ENCODE assay signal across 8 mouse cellular contexts in the genomic region with DNA sequence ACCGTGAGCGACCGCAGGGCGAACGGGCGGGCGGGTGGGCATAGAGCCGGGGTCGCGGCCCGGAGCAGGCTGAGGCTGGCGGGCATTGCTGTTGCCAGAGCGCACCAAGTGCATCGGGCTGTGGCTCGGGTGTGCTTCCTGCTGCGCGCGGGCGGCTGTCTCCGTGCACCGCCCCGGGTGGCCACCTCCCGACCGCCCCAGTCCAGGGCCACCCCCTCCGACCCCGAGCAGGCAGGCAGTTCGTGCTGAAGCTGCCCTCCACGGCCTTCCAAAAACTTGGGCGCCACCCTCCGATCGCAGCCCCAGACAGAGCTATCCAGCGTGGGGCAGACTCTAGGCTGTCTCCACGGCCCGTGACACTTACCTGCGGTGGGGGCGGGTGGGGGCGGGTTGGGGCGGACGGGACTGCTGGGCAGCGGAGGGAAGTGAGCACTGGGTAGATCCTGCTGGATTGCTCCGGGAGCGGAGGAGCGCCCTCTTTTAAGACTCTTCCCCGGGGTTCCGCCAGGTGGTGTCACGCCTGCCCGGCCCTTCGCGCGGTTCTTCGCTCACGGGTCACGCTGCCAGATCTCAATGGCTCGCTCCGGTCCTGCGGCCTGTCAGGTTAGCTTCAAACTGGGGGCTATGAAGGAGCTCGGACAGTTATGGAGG. TPM values are rescaled to one million over a fixed set of nuclear protein-coding genes. Genes with fewer than 3 reads are reported as not detected.
DNase-seq lines count a peak whose midpoint lies in the region; ATAC-seq and TF ChIP-seq lines count a peak whose summit lies in the region.

No protein-coding gene starts in this region.

- H3K27ac ChIP-seq in testis, adult 2 months (ENCODE audit: control insufficient read depth, insufficient read depth, low read depth, low read length): no peak overlapping the region
- H3K27ac ChIP-seq in heart, embryonic 13.5 days (replicated peaks): peak overlapping the region; percentile 62
- no peak overlapping the region for H3K27ac ChIP-seq in kidney, embryonic 15.5 days

- H3K9ac ChIP-seq in heart, embryonic 13.5 days: peak overlapping the region; percentile 83
- H3K9ac ChIP-seq in kidney, embryonic 15.5 days: peak overlapping the region; percentile 41

- TF ChIP-seq POLR2A in testis, adult 2 months (IDR thresholded peaks at IDR 0.05; ENCODE audit: control insufficient read depth, low read depth, low read length): no peak

- peaks cover 2% of the 10 kb centered on the region for H3K4me1 ChIP-seq in testis, adult 2 months (ENCODE audit: control insufficient read depth, insufficient read depth, low read length)
- peaks cover 24% of the 10 kb centered on the region for H3K4me1 ChIP-seq in heart, embryonic 13.5 days
- peaks cover 23% of the 10 kb centered on the region for H3K4me1 ChIP-seq in kidney, embryonic 15.5 days

- H3K27me3 ChIP-seq in testis, adult 2 months (ENCODE audit: control insufficient read depth, insufficient read depth, low read length): no peaks in the 10 kb centered on the region; the same call in none of the 2 replicates
- H3K27me3 ChIP-seq in heart, embryonic 13.5 days (replicated peaks): peaks cover 90% of the 10 kb centered on the region
- peaks cover 86% of the 10 kb centered on the region for H3K27me3 ChIP-seq in kidney, embryonic 15.5 days

- no peak for TF ChIP-seq CTCF in testis, adult 2 months (IDR thresholded peaks at IDR 0.05; ENCODE audit: control insufficient read depth, insufficient read depth, insufficient replicate concordance, low read depth, low read length)

- under 1% methylated on average over 57 of the region's 57 CpGs for WGBS in heart, embryonic 13.5 days
- under 1% methylated on average over 54 of the region's 57 CpGs for WGBS in kidney, embryonic 15.5 days

- no peak for DNase-seq in testis, postnatal 14 days (ENCODE audit: low spot score)
- DNase-seq in lung, postnatal 4 days: peak; percentile 49 to 57
- peak; percentile 56 for DNase-seq in thymus, postnatal 14 days

- peak overlapping the region; percentile 42 for H3K4me3 ChIP-seq in testis, adult 2 months (ENCODE audit: control insufficient read depth, low read depth, low read length)
- peak overlapping the region; percentile 65 for H3K4me3 ChIP-seq in heart, embryonic 13.5 days
- H3K4me3 ChIP-seq in kidney, embryonic 15.5 days (replicated peaks): peak overlapping the region; percentile 56

- peak overlapping the region; percentile 94 for H3K4me2 ChIP-seq in heart, embryonic 13.5 days
- H3K4me2 ChIP-seq in kidney, embryonic 15.5 days: peak overlapping the region; percentile 98

- peak; percentile 67 for ATAC-seq in common myeloid progenitor, adult 5-6 weeks (replicated peaks; ENCODE audit: low read depth, poor library complexity, severe bottlenecking)
- peak; percentile 15; the same call in 1 of the 2 replicates for ATAC-seq in heart, embryonic 13.5 days (ENCODE audit: extremely low read depth, insufficient number of reproducible peaks, low FRiP score, low TSS enrichment)
- ATAC-seq in kidney, embryonic 15.5 days (replicated peaks; ENCODE audit: low FRiP score): peak; percentile 80
- ATAC-seq in monocyte, adult 5-6 weeks (replicated peaks; ENCODE audit: insufficient number of reproducible peaks, low FRiP score, low TSS enrichment, poor library complexity, severe bottlenecking): no peak

- no peaks in the 10 kb centered on the region for H3K36me3 ChIP-seq in testis, adult 2 months (ENCODE audit: control insufficient read depth, insufficient read depth, low read length)
- no peaks in the 10 kb centered on the region for H3K36me3 ChIP-seq in heart, embryonic 13.5 days
- no peaks in the 10 kb centered on the region for H3K36me3 ChIP-seq in kidney, embryonic 15.5 days

- H3K9me3 ChIP-seq in heart, embryonic 13.5 days: peaks cover 8% of the 10 kb centered on the region; the same call in 1 of the 2 replicates
- no peaks in the 10 kb centered on the region for H3K9me3 ChIP-seq in kidney, embryonic 15.5 days (replicated peaks)

RNA-seq across cellular contexts. Expression of gene Ntn1, which starts 0.5 kb away (rescaled TPM):
- 1.6 and 2.4 TPM in 2 replicates for polyA plus RNA-seq in testis, adult 2 months (2012; rRNA removed)
- 0.24 TPM in 1 of 2 replicates, not detected in the other for total RNA-seq in common myeloid progenitor, adult 5-6 weeks (2017)
- polyA plus RNA-seq in heart, embryonic 13.5 days (2015; fragmentation: Nextera tagmentation; extraction: Ambion mirVana): 19.2 and 19.3 TPM in 2 replicates
- 16.5 and 16.9 TPM in 2 replicates for polyA plus RNA-seq in kidney, embryonic 15.5 days (2015; fragmentation: Nextera tagmentation; extraction: Ambion mirVana)
- total RNA-seq in monocyte, adult 5-6 weeks (2017): 0.32 TPM in 1 of 3 replicates, not detected in the others

RNA-seq across cellular contexts. Expression of gene Pik3r5, which starts 31.8 kb away (rescaled TPM):
- 0.69 and 0.77 TPM in 2 replicates for polyA plus RNA-seq in testis, adult 2 months (2012; rRNA removed)
- 3.3 and 3.6 TPM in 2 replicates for total RNA-seq in common myeloid progenitor, adult 5-6 weeks (2017)
- 0.23 and 0.39 TPM in 2 replicates for polyA plus RNA-seq in heart, embryonic 13.5 days (2015; fragmentation: Nextera tagmentation; extraction: Ambion mirVana)
- polyA plus RNA-seq in kidney, embryonic 15.5 days (2015; fragmentation: Nextera tagmentation; extraction: Ambion mirVana): 0.57 and 0.68 TPM in 2 replicates
- total RNA-seq in monocyte, adult 5-6 weeks (2017): 66.2 to 140 TPM (median 84.0 TPM) in 3 replicates
